Mouse (Mus musculus) midbrain, embryonic 14.5 days (tissue): ENCODE data around the gene Mrm3. TPM values are rescaled to one million over a fixed set of nuclear protein-coding genes. Genes with fewer than 3 reads are reported as not detected.
"Not testable (repeated sequence)": the region's sequence is repeated elsewhere in the genome, so short reads cannot be mapped to it uniquely, and the experiment has no call there.

Experiments
- ATAC-seq: fragments of 200-750 bp; cut with Nextera tagmentation; 2 replicates; pipeline ENCODE4 v1.8.0; 2017; ENCODE audit warnings: moderate number of reproducible peaks, moderate library complexity; ENCODE audit not compliant: low FRiP score, low TSS enrichment
- DNase-seq: peaks from one replicate; pipeline ENCODE4 v3.0.0-alpha.2; 2015
- H3K27ac ChIP-seq: fragments of 300-500 bp; sonication (generic); replicated peaks from 2 replicates; pipeline ENCODE4 v1.5.1; 2014; ENCODE audit warnings: mild to moderate bottlenecking, low read depth, low read length, moderate library complexity
- H3K27me3 ChIP-seq: fragments of 300-500 bp; sonication (generic); 2 replicates; pipeline ENCODE4 v1.6.1; 2014; ENCODE audit warnings: low read length, control low read depth, mixed read lengths; ENCODE audit not compliant: control insufficient read depth, insufficient read depth
- H3K36me3 ChIP-seq: fragments of 300-500 bp; sonication (generic); 2 replicates; pipeline ENCODE4 v1.6.1; 2014; ENCODE audit warnings: low read length, control low read depth; ENCODE audit not compliant: control insufficient read depth, insufficient read depth
- H3K4me1 ChIP-seq: fragments of 300-500 bp; sonication (generic); 2 replicates; pipeline ENCODE4 v1.6.1; 2014; ENCODE audit warnings: mild to moderate bottlenecking, antibody characterized with exemption, low read length, control low read depth; ENCODE audit not compliant: control insufficient read depth, insufficient read depth
- H3K4me2 ChIP-seq: fragments of 300-500 bp; sonication (generic); 2 replicates; pipeline ENCODE4 v1.6.1; 2014; ENCODE audit warnings: mild to moderate bottlenecking, low read length, moderate library complexity
- H3K4me3 ChIP-seq: fragments of 300-500 bp; sonication (generic); replicated peaks from 2 replicates; pipeline ENCODE4 v1.5.1; 2014; ENCODE audit warnings: low read depth, low read length
- H3K9ac ChIP-seq: fragments of 300-500 bp; sonication (generic); replicated peaks from 2 replicates; pipeline ENCODE4 v1.6.1; 2014; ENCODE audit warnings: mild to moderate bottlenecking, low read length, moderate library complexity
- H3K9me3 ChIP-seq: fragments of 300-500 bp; sonication (generic); 2 replicates; pipeline ENCODE4 v1.6.1; 2016; ENCODE audit warnings: low read length, control low read depth, mixed read lengths; ENCODE audit not compliant: control insufficient read depth
- WGBS: fragments of 180-500 bp; shearing (Covaris S2); extraction: QIAGEN DNeasy Blood & Tissue Kit; methylation state at CpG from one replicate; pipeline ENCODE4 v1.1.7; 2014; 5-methylcytosine and 5-hydroxymethylcytosine counted together
- polyA plus RNA-seq: library from polyadenylated mRNA; unstranded; fragments of >200 nt; fragmentation: Nextera tagmentation; extraction: Ambion mirVana; gene quantifications from 2 replicates; pipeline ENCODE4 v1.2.1, GENCODE M21; 2014

Mrm3 gene
- 21.0 and 22.7 TPM in 2 replicates for polyA plus RNA-seq

DNA sequence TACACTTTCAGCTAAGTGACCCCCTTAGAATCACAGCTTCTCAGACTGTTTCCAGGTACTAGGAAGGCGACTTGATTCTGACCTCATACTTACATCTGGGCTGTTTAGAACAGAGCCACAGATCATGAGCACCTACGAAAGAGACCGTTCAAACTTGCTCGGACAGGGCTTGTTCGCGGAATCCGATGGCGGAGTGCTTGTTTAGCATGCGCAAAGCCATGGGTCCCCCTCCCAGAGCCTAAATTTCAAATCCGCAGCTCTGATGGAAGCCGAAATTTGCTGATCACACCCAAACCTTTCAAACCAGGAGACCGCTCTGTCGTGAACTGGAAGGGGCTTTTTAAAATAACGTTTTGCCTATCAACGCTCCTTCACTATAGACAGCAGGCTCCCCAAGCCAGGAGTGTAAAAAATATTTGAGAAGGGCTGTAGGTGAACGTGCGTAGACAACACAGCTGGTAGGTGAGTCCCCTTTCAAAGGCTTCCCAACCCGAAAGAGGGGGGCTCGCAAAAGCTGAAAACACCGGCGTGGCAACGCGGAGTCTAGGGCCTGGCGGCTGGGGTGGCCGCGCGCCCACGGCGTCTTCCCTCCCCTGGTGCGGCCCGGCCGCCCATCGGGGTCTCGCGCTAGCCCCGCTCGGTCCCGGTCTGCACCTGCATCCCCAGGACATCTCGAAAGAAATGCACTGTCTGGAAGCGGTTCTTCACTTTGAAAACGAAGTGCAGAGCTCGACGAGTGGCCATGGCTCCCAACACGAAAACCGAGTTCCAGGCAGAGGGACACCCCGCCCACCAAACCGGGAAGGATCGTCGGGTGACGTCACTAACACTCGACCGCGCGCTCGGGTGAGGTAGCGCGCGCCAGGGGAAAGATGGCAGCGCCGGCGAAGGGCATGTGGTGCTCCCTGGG, at the start of gene Mrm3, which contains the start of gene Glod4:
Gene Mrm3, plus strand, starts transcription at position 815 of the 910 bp plus-strand sequence.
Gene Glod4, minus strand, starts transcription at position 825 of the 910 bp plus-strand sequence.
- H3K4me1 ChIP-seq = peaks cover 8% of the 10 kb centered on the region
- no peaks in the 10 kb centered on the region for H3K9me3 ChIP-seq
- H3K4me3 ChIP-seq = peak within 1 kb of the TSS; percentile 76
- under 1% methylated on average over 61 of the region's 61 CpGs for WGBS
- peak within 1 kb of the TSS; percentile 72 for H3K4me2 ChIP-seq
- ATAC-seq (peak; percentile 85), DNase-seq (peak; percentile 98)
- peaks cover 16% of the 10 kb centered on the region for H3K36me3 ChIP-seq
- H3K27ac ChIP-seq = peak within 1 kb of the TSS; percentile 76
- H3K27me3 ChIP-seq = no peaks in the 10 kb centered on the region
- H3K9ac ChIP-seq = peak within 1 kb of the TSS; percentile 85

GRCm38 (mm10) chr11:76196275-76196976, 47.1 kb upstream of the Mrm3 start:
- no peaks in the 10 kb centered on the region for H3K9me3 ChIP-seq
- H3K9ac ChIP-seq = no peak overlapping the region
- H3K4me3 ChIP-seq = no peak overlapping the region
- no peak overlapping the region for H3K4me2 ChIP-seq
- WGBS = 60% methylated on average over 8 of the region's 8 CpGs
- ATAC-seq (no peak), DNase-seq (no peak)
- no peaks in the 10 kb centered on the region for H3K36me3 ChIP-seq
- no peaks in the 10 kb centered on the region for H3K27me3 ChIP-seq
- H3K27ac ChIP-seq = no peak overlapping the region
- H3K4me1 ChIP-seq = no peaks in the 10 kb centered on the region

DNA sequence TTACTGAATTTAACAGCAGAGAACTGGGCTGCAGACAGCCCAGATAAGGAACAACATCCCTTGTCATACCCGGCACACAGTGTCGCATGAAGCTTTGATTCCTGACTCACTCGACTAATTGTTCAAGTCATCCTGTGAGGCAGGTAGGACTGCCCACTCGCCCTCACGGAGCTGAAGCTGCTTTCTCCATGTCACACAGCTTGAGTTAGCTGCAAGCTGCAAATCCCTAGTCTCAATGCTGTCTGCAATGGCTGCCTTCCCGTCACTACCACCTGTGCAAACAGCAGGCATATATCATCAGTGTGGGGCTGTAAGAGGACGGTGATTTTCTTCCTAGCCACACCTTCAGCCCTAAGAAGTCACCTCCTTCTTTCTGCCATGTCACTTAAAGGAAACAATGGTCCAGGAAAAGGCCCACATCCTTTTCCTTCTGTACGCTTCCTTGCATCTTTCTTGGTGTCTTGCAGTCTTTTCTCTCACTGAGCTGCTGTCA, 46.5 kb upstream of the Mrm3 start:
- no peaks in the 10 kb centered on the region for H3K4me1 ChIP-seq
- WGBS = 58% methylated on average over 8 of the region's 8 CpGs
- no peak overlapping the region for H3K4me3 ChIP-seq
- H3K27ac ChIP-seq = no peak overlapping the region
- no peak for DNase-seq
- H3K9ac ChIP-seq = no peak overlapping the region
- no peaks in the 10 kb centered on the region for H3K36me3 ChIP-seq
- H3K4me2 ChIP-seq = no peak overlapping the region
- no peaks in the 10 kb centered on the region for H3K27me3 ChIP-seq
- no peaks in the 10 kb centered on the region for H3K9me3 ChIP-seq
- no peak for ATAC-seq

GRCm38 (mm10) chr11:76201761-76202674, 41.5 kb upstream of the Mrm3 start:
- peak; percentile 91 for DNase-seq
- WGBS = under 1% methylated on average over 87 of the region's 90 CpGs

DNA sequence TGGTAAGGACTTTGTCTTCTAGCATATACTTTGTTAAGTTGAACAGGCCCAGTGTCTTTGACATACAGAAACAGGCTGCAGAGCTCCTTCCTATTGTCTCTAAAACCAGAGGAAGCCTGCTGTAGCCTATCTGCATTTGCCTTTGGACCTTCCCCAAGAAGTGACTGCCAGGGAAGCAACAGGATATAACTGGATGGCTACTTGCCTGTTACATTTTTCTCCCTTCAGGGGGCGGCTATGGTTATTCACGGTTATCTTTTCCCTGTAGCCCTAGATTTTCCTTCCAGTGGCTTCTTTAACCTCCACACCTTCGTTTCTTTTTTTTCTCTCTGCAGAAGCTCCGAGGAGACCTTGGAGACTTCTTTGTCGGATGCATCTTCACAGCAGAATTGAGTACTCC, 36.7 kb upstream of the Mrm3 start:
- peaks cover 57% of the 10 kb centered on the region for H3K36me3 ChIP-seq
- no peak overlapping the region for H3K4me2 ChIP-seq
- H3K27me3 ChIP-seq = no peaks in the 10 kb centered on the region
- H3K4me3 ChIP-seq = no peak overlapping the region
- no peak overlapping the region for H3K27ac ChIP-seq
- DNase-seq (no peak), ATAC-seq (no peak)
- no peak overlapping the region for H3K9ac ChIP-seq
- peaks cover 6% of the 10 kb centered on the region; the same call in 1 of the 2 replicates for H3K4me1 ChIP-seq
- no peaks in the 10 kb centered on the region for H3K9me3 ChIP-seq
- 93% methylated on average over 5 of the region's 5 CpGs for whole genome bisulfite sequencing

More at GRCm38 (mm10) chr11:76201761-76202674, 41.5 kb upstream of the Mrm3 start:
- H3K27ac ChIP-seq = peak overlapping the region; percentile 87
- H3K9ac ChIP-seq = peak overlapping the region; percentile 93
- H3K4me2 ChIP-seq = peak overlapping the region; percentile 87
- no peaks in the 10 kb centered on the region for H3K27me3 ChIP-seq
- H3K36me3 ChIP-seq = peaks cover 20% of the 10 kb centered on the region
- peak; percentile 95 for ATAC-seq
- peak overlapping the region; percentile 88 for H3K4me3 ChIP-seq
- peaks cover 6% of the 10 kb centered on the region; the same call in 1 of the 2 replicates for H3K4me1 ChIP-seq
- H3K9me3 ChIP-seq = no peaks in the 10 kb centered on the region

DNA sequence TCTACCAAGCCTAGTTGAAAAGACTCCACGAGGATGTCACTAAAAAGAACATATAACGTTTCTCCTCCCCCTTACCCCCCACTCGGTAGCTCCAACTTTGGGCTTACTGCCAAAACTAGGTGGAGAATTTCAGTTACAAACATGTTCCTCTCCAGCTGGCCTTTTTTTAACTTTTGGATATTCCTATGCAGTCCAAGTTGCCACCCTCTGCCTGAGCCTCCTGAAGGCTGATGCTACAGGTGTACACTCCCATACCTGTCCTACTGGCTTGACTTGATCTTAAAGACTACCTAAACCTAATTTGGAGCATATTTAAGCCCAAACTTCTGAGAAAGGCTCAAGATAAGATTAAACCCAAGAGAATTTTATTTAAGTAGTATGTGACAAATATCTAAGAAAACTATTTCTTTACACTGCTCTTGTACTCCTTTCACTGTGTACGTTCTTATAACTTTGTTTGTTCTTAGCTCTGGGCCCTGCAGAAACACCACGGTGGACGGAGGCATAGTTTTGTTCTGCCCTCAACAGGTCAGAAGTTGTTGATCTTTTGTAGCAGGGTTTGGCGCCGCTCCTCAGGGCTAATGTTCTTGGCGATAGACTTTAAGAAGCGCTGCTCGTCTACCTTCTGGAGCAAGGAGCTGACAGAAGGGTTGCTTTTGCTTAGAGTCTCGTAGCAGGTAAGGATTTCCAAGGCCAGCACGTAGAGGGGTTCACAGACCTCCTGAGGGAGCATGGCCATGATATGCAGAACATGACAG, 33.1 kb upstream of the Mrm3 start:
- DNase-seq = no peak
- Histone ChIP-seq H3K4me2 (no peak overlapping the region), H3K27ac (no peak overlapping the region), H3K9ac (no peak overlapping the region), H3K4me1 (no peaks in the 10 kb centered on the region), H3K27me3 (no peaks in the 10 kb centered on the region), H3K36me3 (peaks cover 68% of the 10 kb centered on the region), H3K9me3 (no peaks in the 10 kb centered on the region), H3K4me3 (no peak overlapping the region)
- WGBS = 92% methylated on average over 13 of the region's 13 CpGs
- ATAC-seq = no peak

DNA sequence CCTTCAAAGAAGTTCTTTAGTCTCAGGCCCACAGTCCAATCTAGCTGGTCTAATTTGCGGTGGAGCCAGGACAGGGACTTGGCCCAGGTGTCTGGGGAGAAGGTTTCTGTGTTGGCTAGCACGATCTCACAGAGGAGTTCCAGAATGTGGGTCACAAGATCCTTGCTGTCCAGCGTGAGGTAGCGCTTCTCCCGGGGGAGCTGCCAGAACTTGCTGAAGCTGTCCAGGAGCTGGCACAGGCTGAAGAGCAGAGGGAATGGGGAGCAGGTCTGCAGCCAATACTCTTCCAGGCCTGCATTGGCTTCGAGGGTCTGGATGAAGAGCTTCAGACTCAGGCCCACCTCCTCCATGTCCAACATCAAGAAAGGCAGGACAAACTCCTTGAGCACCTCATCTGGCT, 31.9 kb upstream of the Mrm3 start:
- not testable (repeated sequence) for H3K9ac ChIP-seq, DNase-seq, ATAC-seq, H3K27ac ChIP-seq, H3K4me1 ChIP-seq, H3K27me3 ChIP-seq, H3K4me3 ChIP-seq, H3K4me2 ChIP-seq, H3K9me3 ChIP-seq
- peaks cover 60% of the 10 kb centered on the region for H3K36me3 ChIP-seq
- 94% methylated on average over 5 of the region's 6 CpGs for WGBS
